Mouse (Mus musculus): Measurements from ENCODE around the gene Polq. TPM values are rescaled to one million over a fixed set of nuclear protein-coding genes. Genes with fewer than 3 reads are reported as not detected.
A peak's percentile ranks its signal among the peaks of the same experiment; 100 is the strongest.
"Not testable (repeated sequence)": the region's sequence is repeated elsewhere in the genome, so short reads cannot be mapped to it uniquely, and the experiment has no call there.

Polq gene
- polyA plus RNA-seq, 1 experiment from 2014 or later: 10.2 TPM

GRCm38 (mm10) chr16:37108763-37109162 is 97.2 kb downstream of the Polq start:
- Histone ChIP-seq H3K36me3 (no peaks in the 10 kb centered on the region), H3K9me3 (no peaks in the 10 kb centered on the region), H3K27me3 (no peaks in the 10 kb centered on the region), H3K4me1 (no peaks in the 10 kb centered on the region), H3K4me2 (replicated peaks) (no peak overlapping the region), H3K4me3 (no peak overlapping the region), H3K27ac (no peak overlapping the region), H3K9ac (no peak overlapping the region)
- no peak for ATAC-seq (ENCODE audit: insufficient number of reproducible peaks, insufficient read depth, low FRiP score, low TSS enrichment)
- 20% methylated on average over 5 of the region's 5 CpGs for WGBS

GRCm38 (mm10) chr16:37109285-37109684 is 97.7 kb downstream of the Polq start:
- Histone ChIP-seq H3K9me3 (no peaks in the 10 kb centered on the region), H3K4me2 (replicated peaks) (no peak overlapping the region), H3K9ac (no peak overlapping the region), H3K36me3 (no peaks in the 10 kb centered on the region), H3K27me3 (no peaks in the 10 kb centered on the region), H3K4me1 (no peaks in the 10 kb centered on the region), H3K4me3 (no peak overlapping the region), H3K27ac (no peak overlapping the region)
- WGBS: 24% methylated on average over 3 of the region's 3 CpGs
- ATAC-seq (ENCODE audit: insufficient number of reproducible peaks, insufficient read depth, low FRiP score, low TSS enrichment): peak; percentile 67; the same call in 1 of the 2 replicates

- H3K9me3 ChIP-seq; H3K27ac ChIP-seq; H3K9ac ChIP-seq; H3K4me3 ChIP-seq; H3K4me2 ChIP-seq (replicated peaks); H3K36me3 ChIP-seq; ATAC-seq (ENCODE audit: insufficient number of reproducible peaks, insufficient read depth, low FRiP score, low TSS enrichment); H3K4me1 ChIP-seq; H3K27me3 ChIP-seq: not testable (repeated sequence)
- WGBS: 84% methylated on average over 1 of the region's 1 CpGs
These were observed 113.6 kb downstream of the Polq start for GRCm38 (mm10) chr16:37125190-37125589.

Other genes starting within 250 kb of the Polq start
- 4.8 and 5.0 TPM in 2 replicates for gene Slc15a2, start 226.8 kb upstream of the Polq start, polyA plus RNA-seq (2016; fragmentation: Nextera tagmentation; extraction: Ambion mirVana)
- gene Iqcb1, start 183.4 kb upstream of the Polq start, polyA plus RNA-seq (2016; fragmentation: Nextera tagmentation; extraction: Ambion mirVana): 66.1 and 66.2 TPM in 2 replicates
- gene Eaf2, start 136.8 kb upstream of the Polq start, polyA plus RNA-seq (2016; fragmentation: Nextera tagmentation; extraction: Ambion mirVana): 1.7 and 1.8 TPM in 2 replicates
- 94.0 and 105 TPM in 2 replicates for gene Golgb1, start 136.6 kb upstream of the Polq start, polyA plus RNA-seq (2016; fragmentation: Nextera tagmentation; extraction: Ambion mirVana)
- gene Hcls1, start 76.8 kb upstream of the Polq start, polyA plus RNA-seq (2016; fragmentation: Nextera tagmentation; extraction: Ambion mirVana): 3.4 TPM in 2 replicates
- gene Fbxo40, start 21.3 kb upstream of the Polq start, polyA plus RNA-seq (2016; fragmentation: Nextera tagmentation; extraction: Ambion mirVana): 0.12 and 0.24 TPM in 2 replicates